Mouse (Mus musculus) midbrain, embryonic 11.5 days (tissue): ENCODE data around the gene Smad3. TPM values are rescaled to one million over a fixed set of nuclear protein-coding genes. Genes with fewer than 3 reads are reported as not detected.

Experiments
- ATAC-seq: fragments of 200-750 bp; cut with Nextera tagmentation; 2 replicates; pipeline ENCODE4 v1.8.0; 2017; ENCODE audit warnings: moderate TSS enrichment, moderate library complexity; ENCODE audit not compliant: low FRiP score
- DNase-seq: peaks from one replicate; pipeline ENCODE4 v3.0.0; 2015; ENCODE audit warnings: low spot score; ENCODE audit errors: missing footprints
- H3K27ac ChIP-seq: fragments of 300-500 bp; sonication (generic); 2 replicates; pipeline ENCODE4 v1.5.1; 2014; ENCODE audit warnings: low read depth, low read length
- H3K27me3 ChIP-seq: fragments of 300-500 bp; sonication (generic); 2 replicates; pipeline ENCODE4 v1.6.1; 2014; ENCODE audit warnings: mild to moderate bottlenecking, low read length, moderate library complexity, mixed read lengths; ENCODE audit not compliant: control insufficient read depth, insufficient read depth
- H3K36me3 ChIP-seq: fragments of 300-500 bp; sonication (generic); 2 replicates; pipeline ENCODE4 v1.6.1; 2014; ENCODE audit warnings: mild to moderate bottlenecking, low read length, moderate library complexity, mixed read lengths; ENCODE audit not compliant: control insufficient read depth, insufficient read depth
- H3K4me1 ChIP-seq: fragments of 300-500 bp; sonication (generic); 2 replicates; pipeline ENCODE4 v1.6.1; 2014; ENCODE audit warnings: low read length; ENCODE audit not compliant: control insufficient read depth, insufficient read depth
- H3K4me2 ChIP-seq: fragments of 300-500 bp; sonication (generic); 2 replicates; pipeline ENCODE4 v1.6.1; 2014; ENCODE audit warnings: mild to moderate bottlenecking, moderate library complexity
- H3K4me3 ChIP-seq: fragments of 300-500 bp; sonication (generic); 2 replicates; pipeline ENCODE4 v1.5.1; 2014; ENCODE audit warnings: low read depth, low read length
- H3K9ac ChIP-seq: fragments of 300-500 bp; sonication (generic); 2 replicates; pipeline ENCODE4 v1.6.1; 2014; ENCODE audit warnings: low read length
- H3K9me3 ChIP-seq: fragments of 300-500 bp; sonication (generic); 2 replicates; pipeline ENCODE4 v1.6.1; 2016; ENCODE audit warnings: low read length; ENCODE audit not compliant: control insufficient read depth
- WGBS: fragments of 180-500 bp; shearing (Covaris S2); extraction: QIAGEN DNeasy Blood & Tissue Kit; methylation state at CpG from one replicate; pipeline ENCODE4 v1.1.7; 2014; 5-methylcytosine and 5-hydroxymethylcytosine counted together
- polyA plus RNA-seq: library from polyadenylated mRNA; unstranded; fragments of >200 nt; fragmentation: Nextera tagmentation; extraction: Ambion mirVana; gene quantifications from 2 replicates; pipeline ENCODE4 v1.2.1, GENCODE M21; 2014

Gene Smad3
- polyA plus RNA-seq, 1 experiment from 2014 or later: 16.5 TPM

DNA sequence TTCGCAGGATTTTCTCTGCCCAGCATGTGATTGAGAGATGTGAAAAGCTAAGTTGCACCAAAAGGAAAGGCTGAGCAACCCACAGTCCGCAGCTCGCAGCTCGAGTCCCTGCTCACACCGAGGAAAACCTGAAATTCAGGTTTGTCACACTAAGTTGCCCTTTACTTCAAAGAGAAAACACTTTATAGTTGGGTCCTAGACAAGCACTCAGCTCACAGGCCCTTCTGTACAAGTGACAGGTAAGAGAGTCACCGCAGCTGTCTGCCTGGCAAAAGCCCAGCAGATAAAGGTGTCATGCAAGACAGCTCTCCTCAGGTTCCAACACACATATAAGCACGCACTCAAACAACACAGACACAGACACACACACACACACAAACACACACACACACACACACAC is 5.2 kb downstream of the Smad3 start:
- no peaks in the 10 kb centered on the region for H3K9me3 ChIP-seq
- DNase-seq (no peak), ATAC-seq (no peak)
- no peak overlapping the region for H3K27ac ChIP-seq
- no peaks in the 10 kb centered on the region for H3K36me3 ChIP-seq
- H3K4me1 ChIP-seq: peaks cover 70% of the 10 kb centered on the region
- no peak overlapping the region for H3K4me2 ChIP-seq
- 80% methylated on average over 7 of the region's 7 CpGs for WGBS
- no peak overlapping the region for H3K4me3 ChIP-seq
- H3K27me3 ChIP-seq: no peaks in the 10 kb centered on the region; the same call in 1 of the 2 replicates
- no peak overlapping the region for H3K9ac ChIP-seq

DNA sequence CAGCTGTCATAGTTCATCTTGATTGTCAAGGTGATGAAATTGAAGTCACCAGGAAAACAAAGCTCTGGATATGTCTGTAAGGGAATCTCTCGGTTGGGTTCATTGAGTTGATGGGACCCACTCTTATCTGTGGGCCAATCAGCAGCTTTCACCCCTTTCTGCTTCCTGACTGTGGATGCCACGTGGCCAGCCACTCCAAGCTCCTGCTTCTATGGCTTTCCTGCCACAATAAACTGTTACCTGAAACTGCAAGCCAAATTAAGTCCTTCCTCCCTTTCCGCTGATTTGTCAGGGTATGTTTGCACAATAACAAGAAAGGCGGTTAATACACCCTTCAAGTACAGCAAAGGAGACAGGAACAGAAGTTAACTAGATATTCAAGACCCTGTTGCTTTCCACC is 6.5 kb downstream of the Smad3 start:
- Histone ChIP-seq H3K9me3 (no peaks in the 10 kb centered on the region), H3K4me3 (no peak overlapping the region), H3K27ac (no peak overlapping the region), H3K36me3 (no peaks in the 10 kb centered on the region), H3K4me2 (no peak overlapping the region), H3K9ac (no peak overlapping the region), H3K27me3 (no peaks in the 10 kb centered on the region; the same call in 1 of the 2 replicates), H3K4me1 (peaks cover 74% of the 10 kb centered on the region)
- WGBS: 87% methylated on average over 4 of the region's 4 CpGs
- ATAC-seq (no peak), DNase-seq (no peak)

DNA sequence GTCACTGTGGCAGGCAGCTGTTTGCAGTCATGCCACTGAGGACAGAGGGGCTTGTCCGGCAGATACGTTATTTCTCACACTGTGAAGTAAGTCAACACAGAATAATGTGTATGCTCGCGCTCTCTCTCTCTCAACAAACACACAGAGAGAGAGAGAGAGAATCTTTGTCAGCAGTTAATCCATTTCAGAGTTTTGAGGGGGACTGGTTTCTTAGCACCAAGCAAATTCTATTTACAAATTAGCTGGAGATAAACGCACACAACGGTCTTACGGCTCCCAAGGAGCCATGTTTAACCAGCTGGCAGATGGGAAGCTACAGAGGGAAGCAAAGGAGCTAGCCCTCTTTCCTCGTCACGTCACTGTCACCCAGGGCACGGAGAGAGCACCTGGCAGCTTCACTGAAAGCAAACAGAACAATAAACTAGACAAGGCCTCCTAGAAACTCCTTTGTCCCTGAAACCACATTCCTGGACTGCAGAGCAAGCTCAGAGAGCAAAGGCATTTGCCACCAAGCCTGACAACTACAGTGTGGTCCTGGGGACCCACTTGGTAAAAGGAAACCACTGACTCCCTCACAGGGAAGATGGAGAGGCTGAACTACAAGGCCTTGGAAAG is 7.3 kb downstream of the Smad3 start:
- Histone ChIP-seq H3K36me3 (no peaks in the 10 kb centered on the region), H3K4me3 (no peak overlapping the region), H3K9ac (peak overlapping the region; percentile 18; the same call in 1 of the 2 replicates), H3K27me3 (no peaks in the 10 kb centered on the region; the same call in 1 of the 2 replicates), H3K4me1 (peaks cover 70% of the 10 kb centered on the region), H3K4me2 (0 out of 2 replicates have a peak overlapping the region, but pooled peaks have one; percentile 15), H3K9me3 (no peaks in the 10 kb centered on the region), H3K27ac (peak overlapping the region; percentile 40; the same call in 1 of the 2 replicates)
- DNase-seq: peak; percentile 86
- no peak for ATAC-seq
- 27% methylated on average over 10 of the region's 10 CpGs for WGBS

DNA sequence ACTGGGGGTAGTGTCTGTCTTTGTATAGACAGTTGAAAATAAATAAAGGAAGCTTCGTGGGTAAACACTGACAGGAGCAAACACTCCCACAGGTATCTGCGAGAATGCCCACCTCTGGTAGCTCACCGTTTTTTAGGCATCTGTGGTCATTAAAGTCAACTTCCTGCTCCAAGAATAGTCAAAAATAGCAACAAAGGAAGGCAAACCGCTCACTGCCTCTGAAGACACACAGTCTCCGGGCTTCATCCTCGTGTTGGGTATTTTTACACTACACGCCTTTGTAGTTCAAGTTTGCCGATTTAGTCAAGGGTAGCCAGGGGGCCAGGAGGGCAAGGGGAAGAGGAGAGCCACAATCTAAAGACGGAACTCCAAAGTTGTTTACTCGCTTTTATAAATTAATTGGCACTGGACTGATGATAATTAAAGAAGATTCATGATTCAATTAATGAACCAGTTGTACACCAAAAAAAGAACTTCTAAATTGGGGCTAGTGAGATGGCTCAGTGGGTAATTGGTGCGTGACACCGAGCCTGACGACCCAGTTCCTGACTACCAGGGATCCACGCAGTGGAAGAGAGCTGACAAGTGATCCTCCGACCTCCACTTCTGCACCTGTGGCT is 8.4 kb downstream of the Smad3 start:
- no peak for DNase-seq
- WGBS: 59% methylated on average over 15 of the region's 15 CpGs
- Histone ChIP-seq H3K4me3 (no peak overlapping the region), H3K27me3 (no peaks in the 10 kb centered on the region; the same call in 1 of the 2 replicates), H3K36me3 (no peaks in the 10 kb centered on the region), H3K27ac (no peak overlapping the region), H3K4me1 (peaks cover 61% of the 10 kb centered on the region), H3K9ac (no peak overlapping the region), H3K9me3 (no peaks in the 10 kb centered on the region), H3K4me2 (no peak overlapping the region)
- no peak for ATAC-seq

DNA sequence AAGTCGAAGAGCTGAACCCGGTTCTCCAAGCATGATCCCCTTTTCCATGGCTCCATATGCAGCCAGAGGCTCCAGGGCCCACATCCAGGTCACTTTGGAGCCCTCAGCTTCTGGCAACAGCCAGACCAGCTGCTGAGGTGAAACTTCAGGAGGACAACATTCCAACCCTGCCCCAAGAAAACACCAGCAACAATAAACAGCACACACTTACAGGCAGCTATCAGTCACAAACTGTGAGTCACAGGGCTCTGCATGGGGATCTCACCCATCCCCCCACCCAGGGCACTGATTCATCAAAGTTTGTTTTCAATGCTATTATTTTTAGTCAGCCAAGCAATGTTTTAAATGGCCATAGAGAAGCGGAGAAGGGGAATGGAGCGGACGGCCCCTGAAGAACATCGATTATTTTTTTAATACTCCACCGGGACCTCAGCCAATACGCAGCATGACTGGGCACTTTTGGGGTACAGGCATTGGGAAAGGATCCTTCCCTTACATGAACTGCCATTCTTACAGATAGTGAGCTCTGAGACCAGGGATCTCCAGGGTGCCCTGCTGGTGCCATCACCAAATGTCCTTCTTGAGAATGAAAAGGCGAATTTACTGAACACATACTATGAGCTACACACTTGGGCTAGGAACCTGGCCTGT is 10.0 kb downstream of the Smad3 start:
- Histone ChIP-seq H3K4me2 (no peak overlapping the region), H3K27ac (no peak overlapping the region), H3K4me1 (peaks cover 55% of the 10 kb centered on the region), H3K36me3 (no peaks in the 10 kb centered on the region), H3K9ac (no peak overlapping the region), H3K4me3 (no peak overlapping the region), H3K27me3 (no peaks in the 10 kb centered on the region), H3K9me3 (no peaks in the 10 kb centered on the region)
- no peak for ATAC-seq
- WGBS: 85% methylated on average over 9 of the region's 9 CpGs
- no peak for DNase-seq

DNA sequence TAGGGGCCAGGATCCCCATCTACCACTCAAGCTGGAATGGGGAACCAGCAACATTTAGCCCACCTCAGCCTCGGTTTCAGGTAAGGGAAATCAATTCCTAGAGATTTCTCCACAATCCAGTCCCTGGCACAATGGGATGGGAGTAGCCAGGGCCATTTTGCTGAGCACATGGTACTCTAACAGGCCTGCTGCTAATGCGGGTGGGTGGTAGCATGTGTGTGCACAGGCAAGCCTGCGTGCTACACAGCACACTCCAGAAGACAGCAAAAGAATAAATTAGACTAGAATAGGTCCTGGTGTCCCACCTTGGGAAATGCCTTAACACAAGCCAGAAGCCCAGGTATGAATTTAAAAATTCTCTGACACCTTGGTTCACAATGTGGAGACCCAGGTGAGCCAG is 10.8 kb downstream of the Smad3 start:
- Histone ChIP-seq H3K9ac (no peak overlapping the region), H3K4me3 (no peak overlapping the region), H3K9me3 (no peaks in the 10 kb centered on the region), H3K36me3 (no peaks in the 10 kb centered on the region), H3K27ac (no peak overlapping the region), H3K4me1 (peaks cover 53% of the 10 kb centered on the region), H3K27me3 (no peaks in the 10 kb centered on the region), H3K4me2 (no peak overlapping the region)
- ATAC-seq (no peak), DNase-seq (no peak)
- 89% methylated on average over 3 of the region's 3 CpGs for WGBS

DNA sequence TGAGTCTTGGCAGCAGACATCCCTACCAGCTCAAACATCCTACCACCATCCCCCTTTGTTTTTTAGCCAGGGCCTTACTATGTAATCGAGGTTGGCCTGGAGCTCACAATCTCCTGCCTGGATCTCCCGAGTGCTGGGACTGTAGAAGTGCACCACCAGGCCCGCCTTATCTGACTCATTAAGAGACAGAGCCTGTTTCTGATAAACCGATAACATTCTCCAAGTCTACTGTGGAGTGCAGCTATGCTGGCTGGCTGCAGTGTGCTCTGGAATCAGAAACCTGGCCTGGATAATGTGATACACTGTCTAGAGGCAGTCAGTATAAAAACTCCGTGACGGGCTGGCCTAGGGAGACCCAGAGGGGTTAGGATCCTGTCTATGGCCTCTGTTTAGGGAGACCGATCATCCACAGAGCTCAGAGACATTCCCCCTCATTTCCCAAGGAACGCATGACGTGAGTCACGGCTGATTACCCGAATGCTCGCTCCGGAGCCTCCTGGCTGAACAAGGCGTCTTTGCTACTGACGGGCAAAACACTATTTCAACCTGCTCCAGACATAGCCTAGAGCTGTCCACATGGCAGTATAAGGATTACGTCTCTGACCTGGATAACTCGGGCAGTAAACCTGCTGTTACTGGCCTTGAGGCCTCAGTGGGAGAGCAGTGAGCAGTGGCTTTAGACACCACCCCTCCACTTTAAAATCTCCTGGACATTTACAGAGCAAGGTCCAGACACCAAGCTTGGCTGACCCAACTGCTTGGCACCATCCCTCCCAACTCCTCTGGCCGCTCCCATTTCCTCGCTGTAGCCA is 11.8 kb downstream of the Smad3 start:
- Histone ChIP-seq H3K9ac (no peak overlapping the region), H3K9me3 (no peaks in the 10 kb centered on the region), H3K4me3 (no peak overlapping the region), H3K4me2 (no peak overlapping the region), H3K36me3 (no peaks in the 10 kb centered on the region), H3K27ac (no peak overlapping the region), H3K4me1 (peaks cover 53% of the 10 kb centered on the region), H3K27me3 (no peaks in the 10 kb centered on the region)
- WGBS: 55% methylated on average over 19 of the region's 19 CpGs
- ATAC-seq (no peak), DNase-seq (no peak)

DNA sequence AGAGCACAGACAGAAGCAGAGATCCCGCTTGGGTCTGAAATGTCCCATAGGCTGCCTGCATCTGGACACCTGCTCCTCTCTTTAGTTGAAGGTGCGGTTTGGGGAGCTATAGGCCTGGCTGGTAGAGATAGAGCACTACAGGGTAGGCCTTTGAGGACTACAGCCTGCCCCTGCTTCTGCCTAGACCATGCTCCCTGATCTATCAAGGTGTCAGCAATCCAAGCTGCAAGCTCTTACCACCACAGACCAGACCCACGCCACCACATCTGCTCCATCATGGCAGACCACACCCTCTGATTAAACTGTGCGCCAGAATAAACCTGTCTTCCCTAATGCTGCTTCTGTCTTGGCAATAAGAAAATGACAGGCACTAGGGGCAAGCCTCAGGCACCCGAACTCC is 13.2 kb downstream of the Smad3 start:
- no peaks in the 10 kb centered on the region for H3K9me3 ChIP-seq
- no peak overlapping the region for H3K4me3 ChIP-seq
- no peaks in the 10 kb centered on the region for H3K36me3 ChIP-seq
- DNase-seq (no peak), ATAC-seq (no peak)
- H3K4me2 ChIP-seq: no peak overlapping the region
- 92% methylated on average over 5 of the region's 5 CpGs for WGBS
- no peak overlapping the region for H3K9ac ChIP-seq
- H3K27me3 ChIP-seq: no peaks in the 10 kb centered on the region
- H3K27ac ChIP-seq: no peak overlapping the region
- H3K4me1 ChIP-seq: peaks cover 38% of the 10 kb centered on the region
